Comparison of ENCODE assay signal across 17 mouse cellular contexts in the genomic region with DNA sequence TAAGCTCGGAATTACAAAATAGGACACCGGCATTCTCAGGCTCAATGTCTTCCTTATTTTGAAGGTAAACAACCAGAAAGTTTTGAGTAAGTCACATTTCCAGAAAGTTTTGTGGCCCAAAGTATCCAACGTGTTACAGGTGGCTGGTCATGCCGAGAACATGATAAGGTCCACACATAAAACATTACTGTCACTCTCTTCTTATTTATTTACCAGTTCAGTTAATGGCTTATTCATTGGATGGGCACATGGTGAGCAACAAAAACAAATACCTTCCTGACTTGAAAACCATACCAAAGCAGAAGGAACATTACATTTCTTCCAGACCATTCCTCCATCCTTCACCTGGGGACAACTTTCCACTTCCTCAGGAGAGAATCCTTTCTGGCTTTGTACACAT.
"Had no signal": no experiment of that assay in that cellular context is flagged by ENCODE, and none has a peak within 500 bp of the region (broad histone marks: within the 10 kb centered on the region; RNA-seq: fewer than 3 reads in every experiment).

No protein-coding gene starts in this region.

- H3K9ac ChIP-seq: lung, embryonic 15.5 days; midbrain, embryonic 13.5 days; midbrain, embryonic 15.5 days; neural tube, embryonic 12.5 days; stomach, embryonic 15.5 days had no signal

- H3K4me2 ChIP-seq: lung, embryonic 15.5 days; midbrain, embryonic 11.5 days; midbrain, embryonic 13.5 days; midbrain, embryonic 15.5 days; neural tube, embryonic 12.5 days; stomach, embryonic 15.5 days had no signal

- H3K4me3 ChIP-seq: lung, embryonic 15.5 days; megakaryocyte, embryonic 14.5 days; midbrain, embryonic 13.5 days; midbrain, embryonic 15.5 days; neural tube, embryonic 12.5 days; stomach, embryonic 15.5 days had no signal

- H3K27me3 ChIP-seq: lung, embryonic 15.5 days; megakaryocyte, embryonic 14.5 days; midbrain, embryonic 13.5 days; midbrain, embryonic 15.5 days; neural tube, embryonic 12.5 days; stomach, embryonic 15.5 days had no signal

- H3K4me1 ChIP-seq: lung, embryonic 15.5 days; midbrain, embryonic 13.5 days; midbrain, embryonic 15.5 days; neural tube, embryonic 12.5 days; stomach, embryonic 15.5 days had no signal

- H3K9me3 ChIP-seq: lung, embryonic 15.5 days; midbrain, embryonic 13.5 days; midbrain, embryonic 15.5 days; neural tube, embryonic 12.5 days; stomach, embryonic 15.5 days had no signal

- H3K36me3 ChIP-seq: lung, embryonic 15.5 days; midbrain, embryonic 13.5 days; midbrain, embryonic 15.5 days; neural tube, embryonic 12.5 days; stomach, embryonic 15.5 days had no signal

- DNase-seq: lung, adult 2 months; lung, postnatal 14 days; lung, postnatal 36 days; right cerebral cortex, postnatal 14 days; thymus, adult 2 months; thymus, postnatal 25 days; thymus, postnatal 4 days had no signal

- H3K27ac ChIP-seq: lung, embryonic 15.5 days; macrophage; midbrain, embryonic 13.5 days; midbrain, embryonic 15.5 days; neural tube, embryonic 12.5 days; stomach, embryonic 15.5 days; stomach, postnatal 0 days had no signal

- ATAC-seq: lung, postnatal 0 days; midbrain, embryonic 13.5 days; midbrain, embryonic 15.5 days had no signal
